Mouse (Mus musculus): ENCODE results near the gene Idnk. TPM values are rescaled to one million over a fixed set of nuclear protein-coding genes. Genes with fewer than 3 reads are reported as not detected.

The Idnk gene
- 59.0 and 60.0 TPM in 2 replicates for polyA plus RNA-seq (2015; fragmentation: Nextera tagmentation; extraction: Ambion mirVana)

DNA sequence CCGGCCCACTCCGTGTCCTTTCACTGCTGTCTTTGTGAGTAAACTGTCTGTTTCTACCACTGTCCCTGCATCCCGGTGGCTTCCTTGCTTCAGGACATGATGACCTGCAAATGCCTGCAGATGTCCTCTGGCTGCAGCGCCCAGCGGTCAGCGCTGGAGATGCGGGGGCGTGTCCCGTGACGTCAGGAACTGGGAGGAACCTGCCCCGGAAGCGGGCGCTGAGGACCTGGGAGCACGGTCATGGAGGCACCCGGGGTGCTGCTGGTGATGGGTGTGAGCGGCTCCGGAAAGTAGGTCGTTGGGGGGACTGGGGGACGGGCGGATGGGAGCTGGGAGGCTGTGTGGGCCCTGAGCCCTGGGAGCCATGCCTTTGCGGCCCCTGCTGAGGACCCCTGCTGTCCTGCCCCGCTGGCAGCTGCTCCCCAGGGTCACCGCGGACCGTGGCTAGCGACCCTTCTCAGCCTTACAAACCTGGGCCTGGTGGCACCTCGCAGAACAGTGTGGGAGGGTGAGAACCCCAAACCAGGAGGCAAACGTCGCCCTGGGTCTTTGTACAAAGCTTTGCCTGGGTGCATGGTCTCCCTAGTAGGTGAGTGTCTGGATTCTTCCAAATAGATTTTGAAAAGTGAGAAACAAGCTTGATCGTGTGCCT lies at the start of gene Idnk:
Gene Idnk, plus strand, starts transcription at position 203 of the 652 bp plus-strand sequence.
- no peaks in the 10 kb centered on the region for H3K9me3 ChIP-seq (ENCODE audit: control insufficient read depth, low read length)
- no peaks in the 10 kb centered on the region for H3K27me3 ChIP-seq (replicated peaks; ENCODE audit: control insufficient read depth, insufficient read depth, low read length)
- H3K4me1 ChIP-seq (replicated peaks; ENCODE audit: control insufficient read depth, insufficient read depth, low read length), result peaks cover 9% of the 10 kb centered on the region
- WGBS, result under 1% methylated on average over 30 of the region's 30 CpGs
- H3K36me3 ChIP-seq (ENCODE audit: control insufficient read depth, insufficient read depth), result peaks cover 13% of the 10 kb centered on the region
- H3K27ac ChIP-seq (ENCODE audit: low read length), result peak within 1 kb of the TSS; percentile 49
- H3K4me2 ChIP-seq (ENCODE audit: low read length), result peak within 1 kb of the TSS; percentile 69
- ATAC-seq, result peak; percentile 82
- peak within 1 kb of the TSS; percentile 77 for H3K9ac ChIP-seq (replicated peaks; ENCODE audit: low read depth, low read length)
- peak within 1 kb of the TSS; percentile 82 for H3K4me3 ChIP-seq (replicated peaks; ENCODE audit: low read length)

DNA sequence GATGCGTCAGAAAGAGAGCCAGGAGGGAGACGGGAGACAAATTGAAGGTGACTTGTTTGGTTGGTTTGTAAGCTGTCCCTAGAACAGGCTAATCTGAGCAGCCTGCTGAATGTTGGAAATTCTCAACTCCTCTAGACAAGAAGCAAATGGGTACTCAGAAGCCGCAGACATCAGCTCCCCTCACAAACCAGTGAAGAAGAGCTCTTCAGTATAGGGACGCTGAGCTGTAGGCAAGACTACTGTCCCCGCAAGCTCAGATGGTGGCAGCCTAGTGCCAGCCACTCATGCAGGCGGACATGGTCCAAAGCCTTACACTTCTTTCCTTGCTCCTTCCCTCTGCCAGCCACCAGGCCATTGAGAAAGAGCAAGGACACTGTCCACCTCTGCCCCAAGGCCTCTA lies 46.1 kb upstream of the Idnk start:
- no peaks in the 10 kb centered on the region for H3K9me3 ChIP-seq (ENCODE audit: control insufficient read depth, low read length)
- H3K9ac ChIP-seq (replicated peaks; ENCODE audit: low read depth, low read length), result no peak overlapping the region
- no peak overlapping the region for H3K4me3 ChIP-seq (replicated peaks; ENCODE audit: low read length)
- no peak for ATAC-seq
- no peaks in the 10 kb centered on the region for H3K27me3 ChIP-seq (replicated peaks; ENCODE audit: control insufficient read depth, insufficient read depth, low read length)
- H3K4me2 ChIP-seq (ENCODE audit: low read length), result no peak overlapping the region
- H3K4me1 ChIP-seq (replicated peaks; ENCODE audit: control insufficient read depth, insufficient read depth, low read length), result peaks cover 16% of the 10 kb centered on the region
- no peaks in the 10 kb centered on the region for H3K36me3 ChIP-seq (ENCODE audit: control insufficient read depth, insufficient read depth)
- 97% methylated on average over 6 of the region's 6 CpGs for WGBS
- no peak overlapping the region for H3K27ac ChIP-seq (ENCODE audit: low read length)

DNA sequence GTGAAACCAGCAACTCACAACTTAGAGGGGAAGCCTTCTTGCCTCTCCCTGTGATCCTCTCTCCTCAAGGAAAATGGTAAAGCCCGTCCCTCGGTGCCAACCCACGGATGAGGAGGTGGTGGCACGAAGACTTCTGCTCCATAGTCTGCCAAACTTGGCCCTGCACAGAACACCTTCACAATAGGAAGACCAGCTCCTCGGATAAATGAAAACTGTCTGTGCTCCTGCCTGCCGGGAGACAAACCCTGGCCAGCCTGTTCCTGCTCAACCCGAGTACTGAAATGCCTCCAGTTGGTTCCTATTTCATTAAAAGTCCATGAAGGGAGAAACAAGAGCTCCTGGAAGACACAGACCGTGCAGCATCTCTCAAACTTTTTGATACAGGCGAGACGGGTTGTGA lies 45.3 kb upstream of the Idnk start:
- H3K4me3 ChIP-seq (replicated peaks; ENCODE audit: low read length), result peak overlapping the region; percentile 64
- H3K4me1 ChIP-seq (replicated peaks; ENCODE audit: control insufficient read depth, insufficient read depth, low read length), result peaks cover 16% of the 10 kb centered on the region
- H3K27me3 ChIP-seq (replicated peaks; ENCODE audit: control insufficient read depth, insufficient read depth, low read length), result no peaks in the 10 kb centered on the region
- H3K9ac ChIP-seq (replicated peaks; ENCODE audit: low read depth, low read length), result peak overlapping the region; percentile 80
- no peaks in the 10 kb centered on the region for H3K36me3 ChIP-seq (ENCODE audit: control insufficient read depth, insufficient read depth)
- 59% methylated on average over 10 of the region's 10 CpGs for WGBS
- H3K9me3 ChIP-seq (ENCODE audit: control insufficient read depth, low read length), result no peaks in the 10 kb centered on the region
- no peak for ATAC-seq
- H3K27ac ChIP-seq (ENCODE audit: low read length), result no peak overlapping the region
- H3K4me2 ChIP-seq (ENCODE audit: low read length), result peak overlapping the region; percentile 83

DNA sequence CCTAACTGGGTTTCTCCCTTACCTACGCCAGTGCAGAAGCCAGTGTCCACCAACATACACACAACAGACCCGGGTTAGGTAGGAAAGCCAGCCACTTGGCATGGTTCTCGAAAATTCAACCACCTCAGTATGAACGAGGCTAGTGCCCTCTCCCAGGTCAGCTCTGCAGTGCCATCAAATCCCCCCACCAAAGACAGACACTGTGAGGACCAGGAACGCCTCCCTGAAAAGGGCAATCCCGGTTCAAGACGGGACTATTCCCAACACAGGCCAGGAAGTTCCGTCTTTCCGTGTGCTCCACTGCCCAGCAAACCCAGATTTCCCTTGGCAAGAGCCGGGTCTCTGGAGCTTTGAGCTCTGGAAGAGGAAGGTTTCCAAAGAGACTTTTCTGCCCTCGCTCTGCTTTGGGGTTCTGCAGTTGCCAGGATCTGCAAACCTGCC lies 44.8 kb upstream of the Idnk start:
- Histone ChIP-seq H3K27me3 (replicated peaks; ENCODE audit: control insufficient read depth, insufficient read depth, low read length) (no peaks in the 10 kb centered on the region), H3K9ac (replicated peaks; ENCODE audit: low read depth, low read length) (peak overlapping the region; percentile 80), H3K4me3 (replicated peaks; ENCODE audit: low read length) (peak overlapping the region; percentile 64), H3K4me1 (replicated peaks; ENCODE audit: control insufficient read depth, insufficient read depth, low read length) (peaks cover 16% of the 10 kb centered on the region), H3K9me3 (ENCODE audit: control insufficient read depth, low read length) (no peaks in the 10 kb centered on the region), H3K27ac (ENCODE audit: low read length) (peak overlapping the region; percentile 84), H3K4me2 (ENCODE audit: low read length) (peak overlapping the region; percentile 83), H3K36me3 (ENCODE audit: control insufficient read depth, insufficient read depth) (no peaks in the 10 kb centered on the region)
- ATAC-seq, result peak; percentile 1; the same call in 1 of the 2 replicates
- WGBS, result 18% methylated on average over 11 of the region's 11 CpGs

DNA sequence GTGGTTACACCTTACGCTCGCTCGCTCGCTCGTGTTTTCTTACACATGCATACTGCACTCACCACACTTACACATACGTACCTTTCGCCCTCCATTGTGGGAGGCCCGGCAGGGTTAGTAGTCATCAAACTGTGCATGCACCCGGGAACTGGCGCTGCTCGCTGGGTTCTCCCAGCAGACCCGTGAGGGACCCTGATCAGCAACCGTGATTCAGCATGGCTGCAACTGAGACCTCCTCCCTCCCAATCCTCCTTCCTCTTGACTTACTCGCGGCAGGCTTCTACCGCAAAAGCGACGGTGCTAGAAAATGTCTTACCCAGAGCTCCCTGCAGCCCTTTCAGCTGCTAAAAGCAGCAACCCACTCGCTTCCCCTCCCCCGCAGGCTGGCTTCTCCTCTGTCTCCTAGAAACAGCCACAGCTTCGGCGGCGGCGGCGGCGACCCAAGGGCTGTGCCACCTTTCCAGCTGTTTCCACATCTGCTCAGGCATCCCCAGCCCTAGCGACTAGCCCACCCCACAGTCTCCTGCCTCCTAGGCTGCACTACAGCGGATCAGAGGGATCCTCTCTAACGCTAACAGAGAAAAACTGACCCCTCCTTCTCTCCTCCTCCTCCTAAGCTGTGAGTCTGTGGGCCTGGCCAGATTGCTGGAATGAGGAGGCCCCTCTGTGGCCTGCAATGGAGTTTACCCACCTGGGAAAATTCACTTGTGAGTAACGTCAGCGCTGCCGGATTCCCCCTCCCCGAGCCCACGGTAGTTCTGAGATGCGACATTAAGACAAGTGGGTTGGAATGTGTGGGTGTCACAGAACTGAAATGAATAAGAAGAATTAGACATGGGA lies 44.2 kb upstream of the Idnk start, which contains the start of gene Klhl3:
Gene Klhl3, minus strand, starts transcription at position 532 of the 840 bp plus-strand sequence.
- ATAC-seq, result peak; percentile 90
- under 1% methylated on average over 35 of the region's 35 CpGs for WGBS
- Histone ChIP-seq H3K9me3 (ENCODE audit: control insufficient read depth, low read length) (no peaks in the 10 kb centered on the region), H3K27me3 (replicated peaks; ENCODE audit: control insufficient read depth, insufficient read depth, low read length) (no peaks in the 10 kb centered on the region), H3K4me3 (replicated peaks; ENCODE audit: low read length) (peak within 1 kb of the TSS; percentile 64), H3K4me2 (ENCODE audit: low read length) (peak within 1 kb of the TSS; percentile 83), H3K27ac (ENCODE audit: low read length) (peak within 1 kb of the TSS; percentile 84), H3K36me3 (ENCODE audit: control insufficient read depth, insufficient read depth) (no peaks in the 10 kb centered on the region), H3K9ac (replicated peaks; ENCODE audit: low read depth, low read length) (peak within 1 kb of the TSS; percentile 80), H3K4me1 (replicated peaks; ENCODE audit: control insufficient read depth, insufficient read depth, low read length) (peaks cover 16% of the 10 kb centered on the region)

DNA sequence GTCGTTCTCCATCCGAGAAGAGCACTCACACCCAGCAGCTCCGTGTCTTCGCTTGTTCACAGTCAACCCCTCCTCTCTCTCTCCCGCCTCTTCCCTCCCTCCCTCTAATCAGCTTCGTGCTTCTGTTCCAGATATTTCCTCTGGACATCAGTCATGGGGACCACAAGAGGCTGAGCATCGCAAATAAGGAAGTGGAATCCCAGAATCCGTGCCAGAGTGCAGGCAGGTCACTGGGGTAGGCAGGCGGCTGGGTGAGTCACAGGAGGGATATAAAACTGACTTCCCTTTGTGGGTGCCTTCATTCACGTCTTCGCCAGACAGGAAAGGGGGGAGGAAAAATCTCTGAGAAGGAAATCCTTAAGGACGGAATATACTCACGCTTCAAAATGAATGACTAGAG lies 42.2 kb upstream of the Idnk start:
- WGBS, result 76% methylated on average over 13 of the region's 13 CpGs
- no peaks in the 10 kb centered on the region for H3K27me3 ChIP-seq (replicated peaks; ENCODE audit: control insufficient read depth, insufficient read depth, low read length)
- H3K9ac ChIP-seq (replicated peaks; ENCODE audit: low read depth, low read length), result no peak overlapping the region
- no peak overlapping the region for H3K4me3 ChIP-seq (replicated peaks; ENCODE audit: low read length)
- no peak overlapping the region for H3K4me2 ChIP-seq (ENCODE audit: low read length)
- no peaks in the 10 kb centered on the region for H3K9me3 ChIP-seq (ENCODE audit: control insufficient read depth, low read length)
- H3K27ac ChIP-seq (ENCODE audit: low read length), result no peak overlapping the region
- H3K36me3 ChIP-seq (ENCODE audit: control insufficient read depth, insufficient read depth), result no peaks in the 10 kb centered on the region
- ATAC-seq, result no peak
- H3K4me1 ChIP-seq (replicated peaks; ENCODE audit: control insufficient read depth, insufficient read depth, low read length), result peaks cover 16% of the 10 kb centered on the region

DNA sequence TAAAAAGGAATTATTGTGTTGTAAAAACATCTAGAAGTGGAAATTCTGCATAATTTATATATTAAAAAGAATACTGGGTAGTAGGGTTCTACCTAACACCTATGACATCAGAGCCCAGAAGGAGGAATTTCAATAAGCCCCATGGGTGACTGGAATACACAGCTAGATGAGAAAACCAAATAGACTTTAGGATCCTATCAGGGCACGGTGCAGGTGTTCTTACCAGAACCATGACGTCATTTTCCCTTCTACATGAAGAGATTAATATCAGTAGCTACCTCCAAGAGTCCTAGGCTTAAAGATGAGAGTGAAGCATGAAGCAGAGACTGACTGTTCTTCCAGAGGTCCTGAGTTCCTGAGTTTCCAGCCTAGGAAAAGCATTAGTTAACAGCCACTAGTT lies 40.6 kb upstream of the Idnk start:
- WGBS, result 91% methylated on average over 2 of the region's 2 CpGs
- Histone ChIP-seq H3K27ac (ENCODE audit: low read length) (no peak overlapping the region), H3K9ac (replicated peaks; ENCODE audit: low read depth, low read length) (no peak overlapping the region)

DNA sequence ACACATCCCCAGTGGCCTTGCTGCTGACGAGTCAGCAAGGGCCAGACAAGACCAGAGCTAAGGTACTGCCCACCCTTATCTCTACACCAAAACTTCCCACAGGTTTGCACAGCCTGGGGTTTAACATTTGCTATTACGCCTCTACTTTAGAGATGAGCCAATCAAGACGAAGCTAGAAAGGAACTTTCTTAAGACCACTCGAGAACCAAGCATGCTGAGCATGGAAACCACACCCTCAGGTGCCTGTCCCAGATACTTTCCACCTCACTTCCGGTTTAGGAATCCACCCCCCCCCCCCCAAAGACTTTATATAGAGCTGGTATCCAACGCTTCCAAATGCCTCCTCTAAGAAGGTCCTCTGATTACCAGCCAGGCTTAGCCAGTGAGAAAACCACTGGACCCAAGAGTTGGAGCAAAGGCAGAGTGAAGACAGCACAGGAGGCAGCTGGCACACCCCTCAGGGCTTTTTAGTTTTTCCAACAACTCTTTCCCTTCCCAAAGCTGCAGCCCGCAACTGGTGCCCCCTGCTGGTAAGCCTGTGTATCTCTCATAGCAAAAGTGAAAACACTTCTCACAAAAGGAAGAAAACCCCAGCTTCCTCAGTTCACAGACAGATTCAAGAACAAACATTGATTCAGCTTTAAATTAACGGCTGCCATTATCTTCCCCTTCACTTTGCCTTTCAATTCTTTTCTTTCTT lies 40.0 kb upstream of the Idnk start:
- Histone ChIP-seq H3K9ac (replicated peaks; ENCODE audit: low read depth, low read length) (no peak overlapping the region), H3K4me2 (ENCODE audit: low read length) (no peak overlapping the region), H3K27ac (ENCODE audit: low read length) (no peak overlapping the region), H3K27me3 (replicated peaks; ENCODE audit: control insufficient read depth, insufficient read depth, low read length) (no peaks in the 10 kb centered on the region), H3K4me1 (replicated peaks; ENCODE audit: control insufficient read depth, insufficient read depth, low read length) (peaks cover 9% of the 10 kb centered on the region), H3K4me3 (replicated peaks; ENCODE audit: low read length) (no peak overlapping the region), H3K36me3 (ENCODE audit: control insufficient read depth, insufficient read depth) (no peaks in the 10 kb centered on the region), H3K9me3 (ENCODE audit: control insufficient read depth, low read length) (no peaks in the 10 kb centered on the region)
- no peak for ATAC-seq
- WGBS, result 76% methylated on average over 8 of the region's 8 CpGs

More for the DNA sequence above, 40.6 kb upstream of the Idnk start:
- Histone ChIP-seq H3K9me3 (ENCODE audit: control insufficient read depth, low read length) (no peaks in the 10 kb centered on the region), H3K4me1 (replicated peaks; ENCODE audit: control insufficient read depth, insufficient read depth, low read length) (peaks cover 16% of the 10 kb centered on the region), H3K36me3 (ENCODE audit: control insufficient read depth, insufficient read depth) (no peaks in the 10 kb centered on the region), H3K27me3 (replicated peaks; ENCODE audit: control insufficient read depth, insufficient read depth, low read length) (no peaks in the 10 kb centered on the region), H3K4me3 (replicated peaks; ENCODE audit: low read length) (no peak overlapping the region), H3K4me2 (ENCODE audit: low read length) (no peak overlapping the region)
- ATAC-seq, result no peak

DNA sequence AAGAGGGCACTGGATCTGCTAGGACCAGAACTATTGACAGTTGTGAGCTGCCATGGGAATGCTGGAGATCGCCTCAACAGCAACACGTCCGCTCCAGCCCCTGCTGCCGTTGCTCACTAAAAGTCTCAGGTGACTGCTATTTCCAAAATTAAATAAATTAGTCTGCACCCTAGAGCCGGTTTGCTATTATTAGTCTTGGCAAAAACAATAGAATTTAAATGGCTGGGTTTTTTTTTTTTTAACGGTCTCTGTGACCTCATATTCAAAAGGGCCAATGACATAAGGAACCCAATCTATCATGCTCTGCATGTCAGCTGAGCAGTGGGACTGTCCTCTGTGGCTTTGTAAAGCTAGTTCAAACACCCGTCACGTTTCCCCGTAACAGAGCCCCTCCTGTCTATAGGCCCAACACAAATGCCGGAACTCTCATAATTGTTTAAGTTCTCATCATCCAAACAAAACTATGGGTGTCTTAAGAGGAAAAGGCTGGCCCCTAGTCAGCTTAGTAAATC lies 34.6 kb upstream of the Idnk start:
- no peak overlapping the region for H3K4me2 ChIP-seq (ENCODE audit: low read length)
- 57% methylated on average over 10 of the region's 10 CpGs for WGBS
- no peak overlapping the region for H3K4me3 ChIP-seq (replicated peaks; ENCODE audit: low read length)
- H3K9me3 ChIP-seq (ENCODE audit: control insufficient read depth, low read length), result no peaks in the 10 kb centered on the region
- peaks cover 24% of the 10 kb centered on the region for H3K4me1 ChIP-seq (replicated peaks; ENCODE audit: control insufficient read depth, insufficient read depth, low read length)
- no peak for ATAC-seq
- H3K27me3 ChIP-seq (replicated peaks; ENCODE audit: control insufficient read depth, insufficient read depth, low read length), result no peaks in the 10 kb centered on the region
- no peak overlapping the region for H3K9ac ChIP-seq (replicated peaks; ENCODE audit: low read depth, low read length)
- no peak overlapping the region for H3K27ac ChIP-seq (ENCODE audit: low read length)
- no peaks in the 10 kb centered on the region for H3K36me3 ChIP-seq (ENCODE audit: control insufficient read depth, insufficient read depth)
